Comparison of ENCODE assay signal across 8 mouse cellular contexts in genomic region chr6:7660377-7661080, GRCm38 (mm10). TPM values are rescaled to one million over a fixed set of nuclear protein-coding genes. Genes with fewer than 3 reads are reported as not detected.
DNase-seq lines count a peak whose midpoint lies in the region; ATAC-seq and TF ChIP-seq lines count a peak whose summit lies in the region.

No protein-coding gene starts in this region.

- 56% methylated on average over 5 of the region's 5 CpGs for WGBS in lung, adult 2 months

- peak; percentile 24; the same call in 1 of the 2 replicates for TF ChIP-seq CTCF in lung, adult 2 months (IDR thresholded peaks at IDR 0.05; ENCODE audit: insufficient read depth, low read length)

- TF ChIP-seq POLR2A in lung, adult 2 months (IDR thresholded peaks at IDR 0.05; ENCODE audit: borderline replicate concordance, extremely low read depth, low read depth, low read length), result no peak

- DNase-seq in cerebellum, adult 18-20 months, result peak; percentile 13 to 23
- DNase-seq in cerebellum, postnatal 4 days (ENCODE audit: low spot score in 2 of 2), result no peak
- DNase-seq in lung, adult 2 months, result no peak
- no peak for DNase-seq in lung, postnatal 4 days
- peak; percentile 26 for DNase-seq in kidney, postnatal 36 days
- DNase-seq in telencephalon, adult 2 months (ENCODE audit: low read depth, low spot score), result peak; percentile 50
- no peak for DNase-seq in adrenal gland, adult 8-10 months

- ATAC-seq in common myeloid progenitor, adult 5-6 weeks (replicated peaks; ENCODE audit: low read depth, poor library complexity, severe bottlenecking), result peak; percentile 95

- peaks cover 6% of the 10 kb centered on the region; the same call in 1 of the 2 replicates for H3K4me1 ChIP-seq in lung, adult 2 months (ENCODE audit: control insufficient read depth, insufficient read depth, low read length)

- no peak overlapping the region for H3K4me3 ChIP-seq in lung, adult 2 months (replicated peaks; ENCODE audit: extremely low read depth, low read depth, low read length)

RNA-seq across cellular contexts. Expression of gene Asns, which starts 32.5 kb away (rescaled TPM):
- 9.4 and 13.7 TPM in 2 replicates for polyA plus RNA-seq in lung, adult 2 months (2012; rRNA removed)
- 62.3 and 69.7 TPM in 2 replicates for total RNA-seq in common myeloid progenitor, adult 5-6 weeks (2017)
- total RNA-seq in adrenal gland, adult 8-10 months (2022), result 10 to 100 TPM; 18.1 to 48.1 (median 35.5) TPM

Comparison
In these comparisons a context has a peak if more than half of its experiments do, and no peak if none do; other contexts are left out.
1. DNase-seq: peak in cerebellum, adult 18-20 months (2 of 2), kidney, postnatal 36 days (2 of 2) and telencephalon, adult 2 months (single experiment); none in cerebellum, postnatal 4 days (0 of 2), lung, adult 2 months (single experiment), lung, postnatal 4 days (0 of 2) and adrenal gland, adult 8-10 months (single experiment).